Mouse (Mus musculus): Measurements from ENCODE around the gene F11r.
"Not testable (repeated sequence)": the region's sequence is repeated elsewhere in the genome, so short reads cannot be mapped to it uniquely, and the experiment has no call there.

F11r gene

DNA sequence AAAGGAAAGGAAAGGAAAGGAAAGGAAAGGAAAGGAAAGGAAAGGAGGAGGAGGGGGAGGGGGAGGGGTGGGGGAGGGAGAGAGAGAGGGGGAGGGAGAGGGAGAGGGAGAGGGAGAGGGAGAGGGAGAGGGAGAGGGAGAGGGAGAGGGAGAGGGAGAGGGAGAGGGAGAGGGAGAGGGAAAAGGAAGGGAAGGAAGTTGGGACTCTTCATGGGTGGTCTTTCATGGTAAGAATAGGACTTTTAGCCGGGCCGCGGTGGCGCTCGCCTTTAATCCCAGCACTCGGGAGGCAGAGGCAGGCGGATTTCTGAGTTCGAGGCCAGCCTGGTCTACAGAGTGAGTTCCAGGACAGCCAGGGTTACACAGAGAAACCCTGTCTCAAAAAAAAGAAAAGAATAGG is 34.6 kb downstream of the F11r start:
- not testable (repeated sequence) for DNase-seq

GRCm38 (mm10) chr1:171473506-171473905 is 36.2 kb downstream of the F11r start:
- DNase-seq: no peak

- no peak for DNase-seq
Observed at GRCm38 (mm10) chr1:171473920-171474640, 36.7 kb downstream of the F11r start.

DNA sequence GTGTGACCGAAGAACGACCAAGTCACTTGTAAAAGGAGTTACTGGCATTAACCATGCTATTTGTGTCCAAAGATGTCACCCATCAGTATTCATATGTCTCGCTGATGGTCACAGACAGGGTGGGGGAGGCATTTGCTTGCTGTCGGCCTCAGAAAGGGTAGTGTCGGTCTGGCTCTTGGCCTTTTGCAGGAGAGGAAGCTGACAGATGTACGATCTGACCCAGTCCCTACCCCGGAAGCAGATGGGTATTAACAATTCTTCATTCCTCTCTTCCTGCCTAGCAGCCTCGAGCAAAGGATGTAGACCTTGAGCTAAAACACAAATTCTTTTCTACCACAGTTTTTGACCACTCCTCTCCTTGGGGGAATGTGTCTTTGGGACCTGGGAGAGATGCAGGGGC is 39.8 kb downstream of the F11r start:
- no peak for DNase-seq

- DNase-seq: no peak
Observed at GRCm38 (mm10) chr1:171477758-171478545, 40.6 kb downstream of the F11r start.

- peak; percentile 69 for DNase-seq
Observed at GRCm38 (mm10) chr1:171478968-171479367, 41.6 kb downstream of the F11r start.

GRCm38 (mm10) chr1:171494241-171494640 is 56.9 kb downstream of the F11r start:
- DNase-seq: no peak

DNA sequence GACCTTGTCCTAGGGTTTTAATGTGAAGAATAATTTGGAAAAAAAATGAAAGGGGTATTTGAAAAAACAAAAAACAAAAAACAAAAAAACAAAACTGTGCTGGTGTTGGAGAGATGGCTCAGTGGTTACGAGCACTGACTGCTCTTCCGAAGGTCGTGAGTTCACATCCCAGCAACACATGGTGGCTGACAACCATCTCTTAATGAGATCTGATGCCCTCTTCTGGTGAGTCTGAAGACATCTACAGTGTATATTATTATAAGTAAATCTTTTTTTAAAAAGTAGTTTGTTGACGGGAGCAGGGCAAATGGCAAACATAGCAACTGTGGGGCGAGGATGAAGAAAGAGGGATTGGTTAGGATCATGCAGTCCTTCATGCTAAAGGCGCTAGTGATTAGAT is 58.0 kb downstream of the F11r start:
- no peak for DNase-seq

DNA sequence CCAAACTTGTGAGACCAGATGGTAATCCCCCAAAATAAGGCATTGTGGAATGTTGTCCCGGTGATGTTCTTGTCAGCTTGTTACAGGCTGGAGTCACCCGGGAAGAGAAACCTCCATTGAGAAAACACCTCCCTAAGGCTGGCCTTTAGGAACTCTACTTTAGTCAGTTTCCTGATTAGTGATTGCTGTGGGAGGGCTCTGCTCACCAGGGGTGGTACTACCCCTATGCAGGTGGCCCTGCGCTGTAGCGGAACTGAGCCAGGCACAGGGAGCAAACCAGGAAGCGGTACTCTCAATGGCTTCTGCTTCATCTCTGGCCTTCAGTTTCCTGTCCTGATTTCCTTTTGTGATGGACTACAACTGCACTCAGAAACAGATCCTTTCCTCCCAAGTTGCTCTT is 62.5 kb downstream of the F11r start:
- no peak for DNase-seq

DNA sequence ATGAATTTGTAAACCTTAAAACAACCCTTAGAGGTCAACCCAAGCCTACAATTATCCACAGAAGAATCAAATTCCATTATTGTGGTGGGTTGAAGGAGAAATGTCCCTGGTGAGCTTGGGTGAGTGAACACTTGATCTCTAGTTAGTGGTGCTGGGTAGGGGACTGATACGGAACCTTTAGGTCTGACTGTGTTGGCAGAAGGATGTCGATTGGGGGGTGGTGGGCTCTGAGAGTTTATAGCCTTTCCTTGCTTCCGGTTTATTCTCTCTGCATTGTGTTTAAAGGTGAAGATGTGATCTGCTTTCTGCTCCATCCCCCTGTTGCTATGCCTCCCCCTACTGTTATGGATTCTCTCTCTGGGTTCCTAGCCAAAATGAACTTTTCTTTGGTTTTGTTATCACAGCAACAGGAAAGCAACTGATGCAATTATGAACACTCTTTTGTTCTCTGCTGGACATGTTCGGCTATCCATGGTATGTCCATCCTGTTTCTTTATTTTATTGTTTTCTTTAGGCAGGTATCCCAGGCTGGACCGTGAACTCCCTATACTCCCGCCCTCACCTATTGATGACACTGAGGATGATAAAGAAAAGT is 63.8 kb downstream of the F11r start:
- no peak for DNase-seq

- DNase-seq: peak; percentile 82
Observed at GRCm38 (mm10) chr1:171501636-171502080, 64.3 kb downstream of the F11r start.

DNA sequence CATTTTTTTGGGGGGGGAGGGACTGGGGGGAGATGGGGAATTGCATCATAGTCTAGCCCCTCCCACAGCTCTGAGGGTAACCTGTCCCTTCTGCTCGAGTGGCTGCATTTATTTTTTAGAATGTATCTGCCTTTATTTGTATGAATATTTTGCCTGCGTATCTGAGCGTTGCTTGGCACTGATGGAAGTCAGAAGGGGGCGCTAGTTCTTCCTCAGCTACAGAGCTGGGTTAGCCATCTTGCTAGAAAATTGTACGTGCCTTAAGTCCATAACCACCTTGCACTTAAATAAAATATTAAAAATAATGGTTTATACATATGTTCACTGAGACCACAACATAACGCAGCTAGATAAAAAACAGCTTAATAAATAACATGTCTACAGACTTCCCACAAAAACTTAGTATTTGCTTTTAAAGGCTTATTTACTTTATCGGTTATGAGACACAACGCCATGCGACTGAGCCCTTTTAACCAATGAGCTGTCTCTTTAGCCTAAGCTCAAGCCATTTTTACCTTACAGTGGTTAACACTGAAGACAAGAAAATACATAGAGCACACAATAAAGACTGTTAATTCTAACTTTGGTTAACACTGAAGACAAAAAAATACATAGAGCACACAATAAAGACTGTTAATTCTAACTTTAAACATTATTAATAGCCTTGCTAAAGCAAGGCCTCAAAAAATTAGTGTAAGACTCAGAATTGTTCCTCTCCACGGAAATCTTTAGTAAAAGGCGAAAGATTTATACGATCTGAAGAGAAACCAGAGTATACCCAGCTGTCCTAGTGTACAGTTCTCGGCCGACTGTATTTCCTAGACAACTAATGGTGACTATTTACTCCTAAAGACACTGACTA is 65.3 kb downstream of the F11r start:
- peak; percentile 95 for DNase-seq

DNA sequence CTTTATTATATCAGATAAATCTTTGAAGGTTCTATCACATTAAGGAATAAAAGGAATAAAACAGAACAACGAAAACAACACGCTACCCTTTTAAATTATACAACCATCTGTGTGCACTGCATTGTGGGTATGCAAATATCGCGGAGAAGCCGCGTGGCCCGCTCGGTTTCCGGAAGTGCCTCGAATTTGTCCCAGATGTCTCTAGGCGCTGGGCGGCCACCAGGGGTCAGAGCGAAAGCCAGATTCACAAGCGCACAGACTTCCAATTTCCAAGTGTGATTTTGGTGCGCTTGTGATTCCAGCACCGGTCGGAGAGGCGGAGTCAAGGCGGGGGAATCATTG is 65.9 kb downstream of the F11r start, which contains the start of gene Alyref2:
Gene Alyref2, plus strand, starts transcription at position 229 of the 342 bp plus-strand sequence.
- peak; percentile 97 for DNase-seq

GRCm38 (mm10) chr1:171503592-171504291 is 66.4 kb downstream of the F11r start:
- peak; percentile 80 for DNase-seq

DNA sequence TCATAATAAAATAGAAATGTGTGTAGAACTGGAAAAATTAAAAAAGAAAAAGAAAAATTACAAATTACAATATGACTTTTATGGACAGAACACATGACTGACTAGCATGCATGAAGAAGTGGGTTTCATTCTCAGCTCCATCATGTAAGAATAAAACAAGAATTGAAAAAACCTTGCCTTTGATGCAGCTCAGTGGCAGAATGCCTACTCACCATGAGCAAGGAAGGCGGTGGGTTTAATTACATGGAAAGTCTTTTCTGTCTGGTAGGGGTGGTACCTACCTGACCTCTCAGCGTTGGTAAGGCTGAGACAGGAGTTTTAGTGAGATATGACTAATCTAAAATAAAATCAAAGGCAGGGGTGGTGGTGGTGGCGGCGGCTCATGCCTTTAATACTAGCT is 67.3 kb downstream of the F11r start:
- DNase-seq: no peak

DNA sequence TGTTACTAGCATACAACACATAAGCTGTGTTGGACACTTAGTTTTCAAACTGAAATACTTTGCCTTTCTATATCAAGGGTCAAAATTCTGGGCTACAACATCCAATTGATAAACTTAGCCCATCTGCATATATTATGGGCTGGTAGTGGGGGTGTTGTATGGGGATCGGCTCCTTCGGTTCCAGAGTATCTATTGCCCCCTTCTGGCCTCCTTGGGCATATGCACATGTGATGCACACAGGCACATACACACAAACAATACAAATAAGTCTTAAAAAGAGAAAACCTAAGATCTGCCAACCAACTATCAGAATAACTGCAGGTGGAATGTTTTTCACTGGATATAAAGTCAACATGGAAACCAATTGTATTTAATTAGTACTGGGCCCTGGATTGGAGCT is 75.9 kb downstream of the F11r start:
- no peak for DNase-seq

DNA sequence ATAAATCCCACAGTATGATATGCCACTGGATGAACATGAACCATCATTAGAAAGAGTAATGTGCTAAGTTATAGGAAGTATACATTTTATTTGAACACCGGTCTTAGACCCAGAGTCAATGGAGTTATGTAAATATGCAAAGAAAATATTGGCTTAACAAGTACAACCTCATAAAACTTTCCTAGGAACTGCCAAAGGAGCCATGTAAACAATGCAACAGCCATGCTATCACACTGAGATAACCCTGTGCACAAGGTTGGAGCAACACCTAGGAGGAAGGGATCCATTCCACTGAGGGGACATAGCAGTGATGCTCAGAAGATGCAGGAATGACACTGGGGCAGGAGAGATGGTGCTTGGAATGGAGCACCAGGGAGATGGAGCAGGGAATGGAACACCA is 76.4 kb downstream of the F11r start:
- no peak for DNase-seq

All from retina, postnatal 1 day (tissue).